Mouse (Mus musculus): Measurements from ENCODE around the gene Mmp28. TPM values are rescaled to one million over a fixed set of nuclear protein-coding genes. Genes with fewer than 3 reads are reported as not detected.

Gene Mmp28
- total RNA-seq, 2 experiments from 2014 or later = 4.1 to 6.2 TPM

DNA sequence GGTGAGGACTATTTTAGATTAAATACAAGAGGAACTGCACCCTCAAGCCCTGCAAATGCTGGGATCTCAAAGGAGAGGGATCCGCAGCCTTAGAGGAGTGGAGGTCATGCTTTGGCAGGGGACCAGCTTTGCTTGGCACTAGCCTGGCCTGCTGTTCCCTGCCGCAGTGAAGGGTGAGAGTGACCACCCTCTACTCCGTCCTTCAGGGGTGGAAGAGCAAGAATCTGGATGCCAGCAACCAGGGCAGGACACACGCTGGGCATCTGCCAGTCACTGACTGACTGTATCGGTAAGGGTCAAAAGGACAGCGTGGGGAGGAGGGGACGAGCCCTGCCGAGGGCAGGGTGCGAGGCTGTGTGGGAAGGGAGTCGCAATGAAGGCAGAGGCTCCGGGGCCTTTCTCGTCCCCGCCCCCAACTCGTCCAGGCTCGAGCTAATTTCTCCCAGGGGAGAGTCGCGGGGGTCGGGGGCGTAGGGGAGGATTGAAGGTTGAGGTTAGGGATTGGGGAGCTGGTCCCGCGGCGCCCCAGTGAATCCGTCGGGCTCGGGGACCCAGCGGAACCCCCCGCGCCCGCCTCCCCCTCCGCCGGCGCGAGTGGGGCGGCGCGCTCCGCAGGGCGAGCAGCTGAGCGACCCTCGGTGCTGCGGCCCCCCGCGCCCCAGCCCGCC is 53.6 kb downstream of the Mmp28 start, which contains the start of gene Rasl10b:
TSS of gene Rasl10b (plus strand) at position 51 of the 668 bp plus-strand sequence.
- ATAC-seq (ENCODE audit: poor library complexity, severe bottlenecking) = no peak

DNA sequence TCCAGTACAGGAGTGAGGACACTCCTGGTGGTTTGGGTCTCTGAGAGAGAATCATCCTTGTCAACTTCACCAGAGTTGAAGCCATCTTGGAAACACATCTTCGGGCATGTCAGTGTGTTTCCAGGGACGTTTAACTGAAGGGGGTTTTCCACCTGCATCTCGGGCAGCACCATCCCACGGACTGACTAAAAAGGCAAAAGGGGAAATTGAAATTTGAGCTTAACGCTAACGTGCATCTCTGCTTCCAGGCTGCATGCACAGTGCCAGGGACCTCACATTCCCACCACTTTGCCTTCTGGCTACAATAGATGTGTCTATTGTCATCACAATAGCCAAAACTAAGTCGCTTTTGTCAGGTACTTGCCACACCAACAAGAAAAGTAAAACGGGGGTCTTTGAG is 54.6 kb downstream of the Mmp28 start:
- no peak for ATAC-seq (ENCODE audit: poor library complexity, severe bottlenecking)

GRCm38 (mm10) chr11:83406391-83406790 is 56.5 kb downstream of the Mmp28 start:
- no peak for ATAC-seq (ENCODE audit: poor library complexity, severe bottlenecking)

DNA sequence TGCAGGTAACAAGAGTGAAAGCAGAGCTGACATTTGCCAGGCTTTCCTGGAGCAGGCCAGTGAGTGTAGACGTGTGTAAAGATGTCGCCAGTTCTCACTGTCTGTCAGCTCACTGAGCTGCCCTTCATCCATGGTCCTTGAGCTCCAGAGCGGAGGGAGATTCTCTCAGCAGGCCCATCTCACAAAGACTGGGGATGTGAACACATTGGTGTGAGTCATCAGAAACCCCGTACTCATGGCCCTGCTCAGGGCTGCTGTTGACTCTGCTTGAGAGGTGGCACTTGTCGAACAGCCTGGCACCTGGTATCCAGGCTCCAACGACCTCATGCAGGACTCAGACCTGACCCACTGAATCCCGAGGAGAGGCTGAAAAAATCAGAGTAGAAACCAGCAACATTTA is 59.1 kb downstream of the Mmp28 start:
- ATAC-seq (ENCODE audit: poor library complexity, severe bottlenecking) = no peak

GRCm38 (mm10) chr11:83398724-83399123 is 64.1 kb downstream of the Mmp28 start:
- peak; percentile 73 for ATAC-seq (ENCODE audit: poor library complexity, severe bottlenecking)

GRCm38 (mm10) chr11:83397626-83398025 is 65.2 kb downstream of the Mmp28 start:
- no peak for ATAC-seq (ENCODE audit: poor library complexity, severe bottlenecking)

GRCm38 (mm10) chr11:83394802-83395439 is 68.0 kb downstream of the Mmp28 start:
- no peak for ATAC-seq (ENCODE audit: poor library complexity, severe bottlenecking)

GRCm38 (mm10) chr11:83393062-83393461 is 69.8 kb downstream of the Mmp28 start:
- no peak for ATAC-seq (ENCODE audit: poor library complexity, severe bottlenecking)

Other genes starting within 250 kb of the Mmp28 start
- not detected in 2 replicates for gene Slfn14, start 176.3 kb downstream of the Mmp28 start, total RNA-seq (2015)
- gene Slfn14, start 176.3 kb downstream of the Mmp28 start, total RNA-seq (2017) = 0.16 TPM in 1 of 2 replicates, not detected in the other
- 53.7 and 58.1 TPM in 2 replicates for gene Ap2b1, start 164.0 kb downstream of the Mmp28 start, total RNA-seq (2015)
- gene Ap2b1, start 164.0 kb downstream of the Mmp28 start, total RNA-seq (2017) = 52.4 and 59.6 TPM in 2 replicates
- gene Pex12, start 160.5 kb downstream of the Mmp28 start, total RNA-seq (2015) = 6.2 and 7.1 TPM in 2 replicates
- 4.3 and 8.0 TPM in 2 replicates for gene Pex12, start 160.5 kb downstream of the Mmp28 start, total RNA-seq (2017)
- gene Rasl10b, start 53.9 kb downstream of the Mmp28 start, total RNA-seq (2015) = not detected in 2 replicates
- not detected in 2 replicates for gene Rasl10b, start 53.9 kb downstream of the Mmp28 start, total RNA-seq (2017)
- not detected in 2 replicates for gene Gas2l2, start 33.6 kb downstream of the Mmp28 start, total RNA-seq (2015)
- gene Gas2l2, start 33.6 kb downstream of the Mmp28 start, total RNA-seq (2017) = not detected in 2 replicates
- gene 1700020L24Rik, start 25.4 kb downstream of the Mmp28 start, total RNA-seq (2015) = 19.7 and 21.4 TPM in 2 replicates
- 44.8 and 55.4 TPM in 2 replicates for gene 1700020L24Rik, start 25.4 kb downstream of the Mmp28 start, total RNA-seq (2017)
- 44.8 and 54.0 TPM in 2 replicates for gene Taf15, start 10.0 kb upstream of the Mmp28 start, total RNA-seq (2015)
- 37.4 and 39.2 TPM in 2 replicates for gene Taf15, start 10.0 kb upstream of the Mmp28 start, total RNA-seq (2017)
- not detected in 2 replicates for gene Heatr9, start 59.1 kb upstream of the Mmp28 start, total RNA-seq (2015)
- not detected in 2 replicates for gene Heatr9, start 59.1 kb upstream of the Mmp28 start, total RNA-seq (2017)
- gene Ccl5, start 67.4 kb upstream of the Mmp28 start, total RNA-seq (2015) = 32.1 and 70.7 TPM in 2 replicates
- 7.2 and 11.1 TPM in 2 replicates for gene Ccl5, start 67.4 kb upstream of the Mmp28 start, total RNA-seq (2017)
- 447 and 459 TPM in 2 replicates for gene Ccl9, start 115.6 kb upstream of the Mmp28 start, total RNA-seq (2015)
- gene Ccl9, start 115.6 kb upstream of the Mmp28 start, total RNA-seq (2017) = 282 and 303 TPM in 2 replicates
- 916 and 950 TPM in 2 replicates for gene Ccl6, start 130.0 kb upstream of the Mmp28 start, total RNA-seq (2015)
- gene Ccl6, start 130.0 kb upstream of the Mmp28 start, total RNA-seq (2017) = 592 and 639 TPM in 2 replicates
- gene Rpl9-ps1, start 182.6 kb upstream of the Mmp28 start, total RNA-seq (2015) = 1.0 TPM in 1 of 2 replicates, not detected in the other
- not detected in 2 replicates for gene Rpl9-ps1, start 182.6 kb upstream of the Mmp28 start, total RNA-seq (2017)
- gene Ccl3, start 186.3 kb upstream of the Mmp28 start, total RNA-seq (2015) = 299 and 403 TPM in 2 replicates
- 184 and 222 TPM in 2 replicates for gene Ccl3, start 186.3 kb upstream of the Mmp28 start, total RNA-seq (2017)
- 36.0 and 59.5 TPM in 2 replicates for gene Ccl4, start 199.5 kb upstream of the Mmp28 start, total RNA-seq (2015)
- gene Ccl4, start 199.5 kb upstream of the Mmp28 start, total RNA-seq (2017) = 36.2 and 51.5 TPM in 2 replicates
- 379 and 412 TPM in 2 replicates for gene Wfdc17, start 240.9 kb upstream of the Mmp28 start, total RNA-seq (2015)
- 127 and 155 TPM in 2 replicates for gene Wfdc17, start 240.9 kb upstream of the Mmp28 start, total RNA-seq (2017)
- gene Wfdc18, start 245.9 kb upstream of the Mmp28 start, total RNA-seq (2015) = 1.4 and 6.2 TPM in 2 replicates
- 1.3 and 3.9 TPM in 2 replicates for gene Wfdc18, start 245.9 kb upstream of the Mmp28 start, total RNA-seq (2017)

All from megakaryocyte, adult 5-6 weeks (primary cell).